Mouse (Mus musculus) cerebellum, adult 2 months (tissue): ENCODE measurements around the gene Olfr122. TPM values are rescaled to one million over a fixed set of nuclear protein-coding genes. Genes with fewer than 3 reads are reported as not detected.

Experiments used
- DNase-seq, 2 experiments: peaks; one replicate each; pipeline ENCODE4 v3.0.0; 2021
- H3K27ac ChIP-seq: fragments of 200-500 bp; 2 replicates; pipeline ENCODE4 v1.5.1; 2012; ENCODE audit warnings: low read length, control low read depth, inconsistent platforms; ENCODE audit not compliant: insufficient read depth
- H3K27me3 ChIP-seq: fragments of 200-500 bp; 2 replicates; pipeline ENCODE4 v1.6.1; 2012; ENCODE audit warnings: inconsistent platforms, mild to moderate bottlenecking, low read length, moderate library complexity; ENCODE audit not compliant: control insufficient read depth, insufficient read depth
- H3K4me1 ChIP-seq: fragments of 200-500 bp; 2 replicates; pipeline ENCODE4 v1.6.1; 2011; ENCODE audit warnings: low read length; ENCODE audit not compliant: control insufficient read depth, insufficient read depth
- H3K4me3 ChIP-seq: fragments of 200-500 bp; replicated peaks from 2 replicates; pipeline ENCODE3; 2011; ENCODE audit warnings: mild to moderate bottlenecking, low read depth, low read length, control low read depth; ENCODE audit not compliant: insufficient read depth
- CTCF ChIP-seq: fragments of 200-500 bp; IDR thresholded peaks from 2 replicates; pipeline ENCODE4 v1.5.1; 2011; ENCODE audit warnings: low read depth, mild to moderate bottlenecking, control low read depth, low read length, moderate library complexity, borderline replicate concordance; ENCODE audit not compliant: insufficient read depth
- POLR2A ChIP-seq: fragments of 200-500 bp; IDR thresholded peaks from 2 replicates; pipeline ENCODE4 v1.6.1; 2011; ENCODE audit warnings: low read length, control low read depth, borderline replicate concordance; ENCODE audit not compliant: insufficient read depth
- WGBS: fragments of 180-500 bp; shearing (Covaris S2); methylation state at CpG from one replicate; pipeline ENCODE4 v1.1.7; 2018; 5-methylcytosine and 5-hydroxymethylcytosine counted together
- polyA plus RNA-seq: library from polyadenylated mRNA; depleted of rRNA; stranded (reverse); fragments of >200 nt; gene quantifications from 2 replicates; pipeline ENCODE4 v1.2.3, GENCODE M21; 2012; rRNA removed

Gene Olfr122
- polyA plus RNA-seq = not detected in 2 replicates

GRCm38 (mm10) chr17:37768307-37768706, at the start of gene Olfr122:
TSS of gene Olfr122 (plus strand) at chr17:37768607.
- no peak within 1 kb of the TSS for H3K4me3 ChIP-seq
- TF ChIP-seq CTCF = no peak
- no peak for TF ChIP-seq POLR2A
- H3K27me3 ChIP-seq = no peaks in the 10 kb centered on the region
- no peak for DNase-seq
- 82% methylated on average over 4 of the region's 4 CpGs for WGBS
- H3K27ac ChIP-seq = no peak within 1 kb of the TSS
- no peaks in the 10 kb centered on the region for H3K4me1 ChIP-seq

GRCm38 (mm10) chr17:37721508-37721907, 46.9 kb upstream of the Olfr122 start, which contains the start of gene Olfr120:
TSS of gene Olfr120 (plus strand) at chr17:37721808.
- Histone ChIP-seq H3K27ac (no peak within 1 kb of the TSS), H3K4me1 (no peaks in the 10 kb centered on the region), H3K27me3 (no peaks in the 10 kb centered on the region), H3K4me3 (no peak within 1 kb of the TSS)
- TF ChIP-seq POLR2A (no peak), CTCF (no peak)
- 69% methylated on average over 1 of the region's 1 CpGs for WGBS
- DNase-seq = no peak

- no peak for DNase-seq
- H3K27ac ChIP-seq = no peak overlapping the region
- H3K4me3 ChIP-seq = no peak overlapping the region
- 52% methylated on average over 7 of the region's 7 CpGs for WGBS
- no peak for TF ChIP-seq CTCF
- no peak for TF ChIP-seq POLR2A
- no peaks in the 10 kb centered on the region for H3K27me3 ChIP-seq
- no peaks in the 10 kb centered on the region for H3K4me1 ChIP-seq
Observed at GRCm38 (mm10) chr17:37738070-37738469, 30.3 kb upstream of the Olfr122 start.

- DNase-seq = no peak
- Histone ChIP-seq H3K27ac (no peak within 1 kb of the TSS), H3K4me3 (no peak within 1 kb of the TSS), H3K4me1 (no peaks in the 10 kb centered on the region), H3K27me3 (no peaks in the 10 kb centered on the region)
- no peak for TF ChIP-seq POLR2A
- TF ChIP-seq CTCF = no peak
- 84% methylated on average over 2 of the region's 2 CpGs for whole genome bisulfite sequencing
Observed at GRCm38 (mm10) chr17:37793229-37793628, 24.8 kb downstream of the Olfr122 start, which contains the start of gene Olfr123. TSS of gene Olfr123 (plus strand) at chr17:37793529.

GRCm38 (mm10) chr17:37799588-37799987, 31.2 kb downstream of the Olfr122 start, which contains the start of gene Olfr124:
TSS of gene Olfr124 (plus strand) at chr17:37799888.
- Histone ChIP-seq H3K27ac (no peak within 1 kb of the TSS), H3K4me3 (no peak within 1 kb of the TSS), H3K4me1 (no peaks in the 10 kb centered on the region), H3K27me3 (no peaks in the 10 kb centered on the region)
- DNase-seq = no peak
- WGBS = 85% methylated on average over 3 of the region's 3 CpGs
- no peak for TF ChIP-seq POLR2A
- no peak for TF ChIP-seq CTCF

Other genes with a start within 250 kb of the Olfr122 start
- gene Olfr112, start 199.2 kb upstream of the Olfr122 start, polyA plus RNA-seq = not detected in 2 replicates
- not detected in 2 replicates for gene Olfr113, start 190.9 kb upstream of the Olfr122 start, polyA plus RNA-seq
- gene Olfr114, start 175.9 kb upstream of the Olfr122 start, polyA plus RNA-seq = not detected in 2 replicates
- not detected in 2 replicates for gene Olfr115, start 141.5 kb upstream of the Olfr122 start, polyA plus RNA-seq
- not detected in 2 replicates for gene Olfr116, start 141.4 kb upstream of the Olfr122 start, polyA plus RNA-seq
- gene Olfr117, start 104.8 kb upstream of the Olfr122 start, polyA plus RNA-seq = not detected in 2 replicates
- not detected in 2 replicates for gene Olfr118, start 101.6 kb upstream of the Olfr122 start, polyA plus RNA-seq
- not detected in 2 replicates for gene Olfr119, start 72.0 kb upstream of the Olfr122 start, polyA plus RNA-seq
- not detected in 2 replicates for gene Olfr120, start 46.8 kb upstream of the Olfr122 start, polyA plus RNA-seq
- not detected in 2 replicates for gene Olfr121, start 19.8 kb upstream of the Olfr122 start, polyA plus RNA-seq
- not detected in 2 replicates for gene Olfr123, start 24.9 kb downstream of the Olfr122 start, polyA plus RNA-seq
- not detected in 2 replicates for gene Olfr124, start 31.3 kb downstream of the Olfr122 start, polyA plus RNA-seq
- not detected in 2 replicates for gene Olfr125, start 64.3 kb downstream of the Olfr122 start, polyA plus RNA-seq
- gene Olfr126, start 78.9 kb downstream of the Olfr122 start, polyA plus RNA-seq = not detected in 2 replicates
- gene Olfr127, start 131.8 kb downstream of the Olfr122 start, polyA plus RNA-seq = not detected in 2 replicates
- not detected in 2 replicates for gene Olfr128, start 151.9 kb downstream of the Olfr122 start, polyA plus RNA-seq
- gene Olfr761, start 184.5 kb downstream of the Olfr122 start, polyA plus RNA-seq = not detected in 2 replicates